ENCODE assay signal across 8 mouse cellular contexts in the genomic region with DNA sequence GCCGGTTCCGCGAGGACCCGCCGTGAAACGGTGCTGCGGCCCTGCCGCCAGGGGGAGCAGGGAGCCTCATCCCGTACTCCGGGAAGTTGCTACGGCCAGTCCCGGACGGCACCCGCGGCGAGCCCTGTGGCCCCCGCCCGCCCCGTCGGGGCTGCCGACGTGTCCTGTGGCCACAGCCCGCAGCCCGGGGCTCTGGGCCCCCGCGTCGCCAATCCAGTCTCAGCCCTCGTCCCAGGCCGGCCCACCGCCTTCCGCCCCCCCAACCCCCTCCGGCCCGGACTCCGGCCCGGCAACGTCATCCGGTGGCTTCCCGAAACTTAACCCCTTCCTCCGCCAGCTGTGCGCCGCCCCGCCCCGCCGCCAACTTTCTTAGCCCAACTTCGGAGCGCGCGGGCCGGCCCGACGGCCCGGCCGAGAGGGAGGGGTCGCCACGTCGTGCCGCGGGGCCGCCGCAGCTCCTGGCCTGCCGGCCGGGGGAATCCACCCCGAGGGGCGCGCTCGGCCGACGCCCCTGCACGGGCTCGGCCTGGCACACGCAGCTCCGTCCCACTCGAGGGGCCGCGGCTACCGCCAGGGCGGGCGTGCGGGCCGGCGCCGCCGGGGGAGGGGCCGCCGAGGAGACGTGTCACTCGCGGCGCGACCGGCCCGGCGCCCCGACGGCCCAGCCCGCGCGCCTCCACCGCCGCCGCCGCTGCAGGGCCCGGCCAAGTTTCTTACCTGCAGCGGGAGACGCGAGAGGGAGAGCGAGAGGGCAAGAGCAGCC. TPM values are rescaled to one million over a fixed set of nuclear protein-coding genes. Genes with fewer than 3 reads are reported as not detected.
DNase-seq lines count a peak whose midpoint lies in the region; ATAC-seq and TF ChIP-seq lines count a peak whose summit lies in the region.

No protein-coding gene starts in this region.

- WGBS in lung, postnatal 0 days = under 1% methylated on average over 31 of the region's 107 CpGs

- peak; percentile 8; the same call in 1 of the 2 replicates for ATAC-seq in frontal cortex, adult (ENCODE audit: low TSS enrichment)
- peak; percentile 23 to 34 for ATAC-seq in hematopoietic stem cell, adult 5-6 weeks (replicated peaks in 1 of 2; ENCODE audit: insufficient read depth in 1 of 2, low FRiP score in 2 of 2, low TSS enrichment in 1 of 2, low read depth in 1 of 2, poor library complexity in 2 of 2, severe bottlenecking in 2 of 2)
- peak; percentile 46 for ATAC-seq in lung, postnatal 0 days

- H3K27me3 ChIP-seq in lung, postnatal 0 days (replicated peaks; ENCODE audit: insufficient read depth, low read length) = no peaks in the 10 kb centered on the region

- no peak for TF ChIP-seq EP300 in lung, postnatal 0 days (IDR thresholded peaks at IDR 0.05)

- H3K4me2 ChIP-seq in lung, postnatal 0 days (replicated peaks; ENCODE audit: low read depth, low read length) = peak overlapping the region; percentile 65

- peak; percentile 85 for TF ChIP-seq CTCF in lung, postnatal 0 days (IDR thresholded peaks at IDR 0.05)

- H3K9ac ChIP-seq in lung, postnatal 0 days (replicated peaks; ENCODE audit: low read depth) = peak overlapping the region; percentile 84

- H3K4me1 ChIP-seq in lung, postnatal 0 days (ENCODE audit: insufficient read depth, low read depth, low read length) = peaks cover 13% of the 10 kb centered on the region; the same call in 1 of the 2 replicates

- H3K4me3 ChIP-seq in lung, postnatal 0 days (ENCODE audit: low read depth, low read length) = peak overlapping the region; percentile 96

- H3K36me3 ChIP-seq in lung, postnatal 0 days (ENCODE audit: insufficient read depth, low read length) = no peaks in the 10 kb centered on the region

- no peaks in the 10 kb centered on the region for H3K9me3 ChIP-seq in lung, postnatal 0 days (ENCODE audit: low read length)

- peak overlapping the region; percentile 98 for H3K27ac ChIP-seq in lung, postnatal 0 days (ENCODE audit: low read length)

- DNase-seq in Muller cell, postnatal 12 days (ENCODE audit: inconsistent ontology term) = peak; percentile 85
- DNase-seq in cerebellum, adult 9-10 months = peak; percentile 70
- DNase-seq in layer of hippocampus, adult 9-10 months (ENCODE audit: low spot score) = peak; percentile 30
- DNase-seq in lung, postnatal 0 days (ENCODE audit: low spot score) = peak; percentile 88
- DNase-seq in ovary, postnatal 10 days (ENCODE audit: low spot score) = peak; percentile 78
- peak; percentile 80 to 88 for DNase-seq in thymus, postnatal 10 days (ENCODE audit: low spot score in 2 of 2)

RNA-seq across cellular contexts. Expression of a gene that starts 0.6 kb away (rescaled TPM):
- 131 and 169 TPM in 2 replicates for total RNA-seq in hematopoietic stem cell, adult 5-6 weeks (2017)
- 79.4 and 89.2 TPM in 2 replicates for polyA plus RNA-seq in lung, postnatal 0 days (2015; fragmentation: Nextera tagmentation; extraction: Ambion mirVana)

RNA-seq across cellular contexts. Expression of a gene that starts 22.4 kb away (rescaled TPM):
- total RNA-seq in hematopoietic stem cell, adult 5-6 weeks (2017) = not detected in 2 replicates
- not detected in 2 replicates for polyA plus RNA-seq in lung, postnatal 0 days (2015; fragmentation: Nextera tagmentation; extraction: Ambion mirVana)

Comparison
In these comparisons a context has a peak if more than half of its experiments do, and no peak if none do; other contexts are left out.
1. Peak in every context shown above with its lines: DNase-seq, ATAC-seq, H3K4me3 ChIP-seq and H3K27ac ChIP-seq.
2. DNase-seq: peak in every context shown above with its lines; median percentile 88 in lung, postnatal 0 days; 85 in Muller cell, postnatal 12 days; 84 in thymus, postnatal 10 days; 78 in ovary, postnatal 10 days; 70 in cerebellum, adult 9-10 months; 30 in layer of hippocampus, adult 9-10 months.